Mouse (Mus musculus) limb, embryonic 15.5 days (tissue): ENCODE measurements around the gene Mesd. TPM values are rescaled to one million over a fixed set of nuclear protein-coding genes. Genes with fewer than 3 reads are reported as not detected.
"Not testable (repeated sequence)": the region's sequence is repeated elsewhere in the genome, so short reads cannot be mapped to it uniquely, and the experiment has no call there.

Experiments used
- ATAC-seq: fragments of 200-750 bp; cut with Nextera tagmentation; 2 replicates; pipeline ENCODE4 v1.8.0; 2017; ENCODE audit warnings: low read depth, moderate TSS enrichment; ENCODE audit not compliant: insufficient number of reproducible peaks, low FRiP score, low TSS enrichment
- H3K27ac ChIP-seq: fragments of 300-500 bp; sonication (generic); 2 replicates; pipeline ENCODE4 v1.5.1; 2015; ENCODE audit warnings: moderate library complexity, mild to moderate bottlenecking, inconsistent platforms
- H3K27me3 ChIP-seq: fragments of 300-500 bp; sonication (generic); 2 replicates; pipeline ENCODE4 v1.6.1; 2015; ENCODE audit warnings: inconsistent platforms
- H3K36me3 ChIP-seq: fragments of 300-500 bp; sonication (generic); 2 replicates; pipeline ENCODE4 v1.6.1; 2015; ENCODE audit warnings: inconsistent platforms
- H3K4me1 ChIP-seq: fragments of 300-500 bp; sonication (generic); 2 replicates; pipeline ENCODE4 v1.6.1; 2015; ENCODE audit warnings: inconsistent platforms
- H3K4me2 ChIP-seq: fragments of 300-500 bp; sonication (generic); 2 replicates; pipeline ENCODE4 v1.6.1; 2015; ENCODE audit warnings: mild to moderate bottlenecking, inconsistent platforms
- H3K4me3 ChIP-seq: fragments of 300-500 bp; sonication (generic); 2 replicates; pipeline ENCODE4 v1.5.1; 2015; ENCODE audit warnings: mild to moderate bottlenecking, inconsistent platforms
- H3K9ac ChIP-seq: fragments of 300-500 bp; sonication (generic); 2 replicates; pipeline ENCODE4 v1.6.1; 2015; ENCODE audit warnings: inconsistent platforms
- H3K9me3 ChIP-seq: fragments of 300-500 bp; sonication (generic); 2 replicates; pipeline ENCODE4 v1.6.1; 2016; ENCODE audit warnings: inconsistent platforms
- WGBS: fragments of 180-500 bp; shearing (Covaris S2); methylation state at CpG from one replicate; pipeline ENCODE4 v1.1.7; 2015; 5-methylcytosine and 5-hydroxymethylcytosine counted together
- polyA plus RNA-seq: library from polyadenylated mRNA; unstranded; fragments of >200 nt; fragmentation: Nextera tagmentation; extraction: Ambion mirVana; gene quantifications from 2 replicates; pipeline ENCODE4 v1.2.1, GENCODE M21; 2015

The Mesd gene
- polyA plus RNA-seq, 1 experiment from 2014 or later: 84.9 TPM

DNA sequence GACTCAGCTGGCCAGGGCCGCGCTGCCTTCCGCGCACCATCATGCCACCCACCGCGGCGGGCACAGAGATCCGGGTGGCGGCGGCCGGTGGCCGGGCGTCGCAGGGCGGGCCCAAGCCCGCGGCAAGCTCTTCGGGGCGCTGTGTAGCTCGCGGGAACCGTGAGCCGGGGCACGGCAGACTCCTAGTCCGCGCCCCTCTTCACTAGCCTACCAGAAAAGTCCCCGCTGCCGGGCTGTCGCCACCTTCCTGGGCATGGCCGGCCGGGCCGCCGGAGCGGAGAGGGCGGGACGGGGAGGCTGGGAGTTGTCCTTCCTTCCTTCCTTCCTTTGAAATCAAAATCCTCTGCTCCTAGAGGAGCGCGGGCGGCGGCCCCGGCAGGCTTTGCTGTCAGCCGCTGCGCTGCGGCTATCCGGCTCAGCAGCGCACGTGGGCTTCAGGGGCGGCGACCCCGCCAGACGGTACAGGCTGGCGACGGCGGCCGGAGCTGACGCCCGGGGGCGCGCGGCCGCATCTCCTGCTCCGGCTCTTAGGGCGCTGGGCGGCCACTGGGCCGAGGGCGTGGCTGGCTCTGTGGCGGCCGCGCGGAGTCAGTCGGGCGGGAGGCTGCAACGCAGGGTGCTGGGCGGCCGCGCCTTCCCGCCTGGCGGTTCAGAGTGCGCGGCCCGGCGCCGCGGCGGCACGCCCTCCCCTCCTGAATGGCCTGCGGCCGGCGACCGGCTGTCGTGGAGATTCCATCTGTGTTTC, 818 bp upstream of the Mesd start:
- Histone ChIP-seq H3K36me3 (peaks cover 4% of the 10 kb centered on the region; the same call in 1 of the 2 replicates), H3K4me2 (peak overlapping the region; percentile 96), H3K27ac (peak overlapping the region; percentile 93), H3K27me3 (no peaks in the 10 kb centered on the region), H3K4me3 (peak overlapping the region; percentile 71), H3K9me3 (no peaks in the 10 kb centered on the region), H3K9ac (peak overlapping the region; percentile 81), H3K4me1 (peaks cover 36% of the 10 kb centered on the region)
- ATAC-seq: peak; percentile 79
- WGBS: 0% methylated on average over 69 of the region's 91 CpGs

- no peak for ATAC-seq
- peak overlapping the region; percentile 93 for H3K27ac ChIP-seq
- H3K9me3 ChIP-seq: no peaks in the 10 kb centered on the region
- H3K27me3 ChIP-seq: no peaks in the 10 kb centered on the region
- H3K9ac ChIP-seq: peak overlapping the region; percentile 81
- peaks cover 36% of the 10 kb centered on the region for H3K4me1 ChIP-seq
- H3K4me2 ChIP-seq: peak overlapping the region; percentile 96
- peak overlapping the region; percentile 71 for H3K4me3 ChIP-seq
- peaks cover 4% of the 10 kb centered on the region; the same call in 1 of the 2 replicates for H3K36me3 ChIP-seq
- WGBS: 40% methylated on average over 6 of the region's 6 CpGs
Observed at GRCm38 (mm10) chr7:83884921-83885532, 761 bp downstream of the Mesd start.

GRCm38 (mm10) chr7:83885835-83886234, 1.6 kb downstream of the Mesd start:
- no peak overlapping the region for H3K27ac ChIP-seq
- no peak for ATAC-seq
- 94% methylated on average over 4 of the region's 4 CpGs for WGBS

DNA sequence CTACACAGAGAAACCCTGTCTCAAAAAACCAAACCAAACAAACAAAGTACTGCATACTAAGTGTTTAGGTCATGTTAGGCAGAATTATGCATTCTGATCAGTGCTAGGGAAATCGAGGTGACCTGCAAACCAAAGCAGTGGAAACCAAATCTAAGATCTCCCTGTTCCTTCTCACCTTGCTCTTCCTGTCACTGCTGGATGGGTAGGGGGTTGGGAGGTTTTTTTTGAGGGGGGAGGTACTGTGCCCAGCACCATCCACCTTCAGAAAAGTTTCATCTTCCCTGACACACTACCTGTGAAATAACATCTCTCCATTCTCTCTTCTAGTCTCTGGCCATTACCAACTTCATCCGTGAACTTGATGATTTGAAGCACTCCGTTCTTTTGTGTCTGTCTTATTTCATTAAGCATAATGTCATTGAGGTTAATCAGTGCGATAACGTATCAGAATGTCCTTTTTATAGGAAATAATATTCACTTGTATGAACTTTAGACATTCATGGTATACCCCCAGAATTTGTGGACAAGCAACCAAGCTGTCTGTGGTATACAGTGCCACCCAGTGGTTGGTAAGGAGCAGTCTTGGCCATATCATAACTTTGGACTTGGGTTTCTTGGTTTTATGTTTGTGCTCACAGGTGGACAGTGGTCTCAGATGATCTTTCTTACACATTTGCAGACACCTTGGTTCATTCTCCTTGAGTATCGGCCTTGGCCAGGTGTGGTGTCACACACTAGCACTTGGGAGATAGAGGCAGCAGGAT, 2.3 kb downstream of the Mesd start:
- no peak overlapping the region for H3K4me2 ChIP-seq
- no peak overlapping the region for H3K27ac ChIP-seq
- 95% methylated on average over 6 of the region's 6 CpGs for WGBS
- H3K36me3 ChIP-seq: peaks cover 4% of the 10 kb centered on the region; the same call in 1 of the 2 replicates
- no peaks in the 10 kb centered on the region for H3K27me3 ChIP-seq
- no peak overlapping the region for H3K4me3 ChIP-seq
- peaks cover 27% of the 10 kb centered on the region for H3K4me1 ChIP-seq
- ATAC-seq: no peak
- no peak overlapping the region for H3K9ac ChIP-seq
- H3K9me3 ChIP-seq: no peaks in the 10 kb centered on the region

More at GRCm38 (mm10) chr7:83885835-83886234, 1.6 kb downstream of the Mesd start:
- H3K4me1 ChIP-seq: peaks cover 32% of the 10 kb centered on the region
- H3K9me3 ChIP-seq: no peaks in the 10 kb centered on the region
- H3K4me2 ChIP-seq: no peak overlapping the region
- no peaks in the 10 kb centered on the region for H3K27me3 ChIP-seq
- no peak overlapping the region for H3K4me3 ChIP-seq
- H3K9ac ChIP-seq: no peak overlapping the region
- peaks cover 4% of the 10 kb centered on the region; the same call in 1 of the 2 replicates for H3K36me3 ChIP-seq

DNA sequence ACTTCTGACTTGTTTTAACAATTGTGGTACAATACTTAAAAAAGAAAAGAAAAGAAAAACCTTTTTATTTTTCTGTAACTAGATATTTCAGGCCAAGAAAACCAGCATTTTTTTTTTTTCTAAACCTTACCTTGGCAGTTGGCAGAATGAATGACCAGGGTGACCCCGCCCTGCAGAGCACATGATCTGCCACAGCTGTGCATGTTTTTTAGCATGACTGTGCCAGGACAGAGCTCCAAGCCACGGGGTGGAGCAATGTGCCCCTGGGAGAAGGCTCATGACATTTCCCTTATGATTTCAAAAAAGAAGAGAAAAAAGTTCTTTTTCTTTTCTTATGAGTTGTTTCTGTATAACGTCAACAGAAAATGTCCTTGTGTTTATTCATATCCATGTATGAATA, 5.1 kb downstream of the Mesd start:
- no peak overlapping the region for H3K27ac ChIP-seq
- ATAC-seq: no peak
- H3K4me2 ChIP-seq: no peak overlapping the region
- H3K27me3 ChIP-seq: no peaks in the 10 kb centered on the region
- no peak overlapping the region for H3K4me3 ChIP-seq
- WGBS: 55% methylated on average over 3 of the region's 3 CpGs
- no peaks in the 10 kb centered on the region for H3K36me3 ChIP-seq
- H3K9me3 ChIP-seq: no peaks in the 10 kb centered on the region
- peaks cover 29% of the 10 kb centered on the region for H3K4me1 ChIP-seq
- H3K9ac ChIP-seq: no peak overlapping the region

DNA sequence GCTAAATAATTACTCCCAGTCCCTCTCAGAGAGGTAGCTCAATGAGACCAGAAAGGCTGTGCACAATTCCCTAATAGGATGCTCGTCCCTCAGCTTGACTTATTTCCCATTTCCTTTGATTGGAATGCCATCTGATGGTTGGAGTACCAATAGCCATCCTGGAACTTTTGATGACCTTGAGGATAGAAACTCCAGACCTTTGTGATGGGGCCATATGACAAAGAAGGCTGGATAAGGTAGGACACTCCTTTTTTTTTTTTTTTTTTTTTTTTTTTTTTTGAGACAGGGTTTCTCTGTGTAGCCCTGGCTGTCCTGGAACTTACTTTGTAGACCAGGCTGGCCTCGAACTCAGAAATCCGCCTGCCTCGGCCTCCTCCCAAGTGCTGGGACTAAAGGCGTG, 5.7 kb downstream of the Mesd start:
- H3K4me3 ChIP-seq, H3K36me3 ChIP-seq, H3K27me3 ChIP-seq, ATAC-seq, H3K9ac ChIP-seq, H3K9me3 ChIP-seq, H3K27ac ChIP-seq, H3K4me2 ChIP-seq: not testable (repeated sequence)
- 84% methylated on average over 5 of the region's 5 CpGs for WGBS
- peaks cover 23% of the 10 kb centered on the region for H3K4me1 ChIP-seq

DNA sequence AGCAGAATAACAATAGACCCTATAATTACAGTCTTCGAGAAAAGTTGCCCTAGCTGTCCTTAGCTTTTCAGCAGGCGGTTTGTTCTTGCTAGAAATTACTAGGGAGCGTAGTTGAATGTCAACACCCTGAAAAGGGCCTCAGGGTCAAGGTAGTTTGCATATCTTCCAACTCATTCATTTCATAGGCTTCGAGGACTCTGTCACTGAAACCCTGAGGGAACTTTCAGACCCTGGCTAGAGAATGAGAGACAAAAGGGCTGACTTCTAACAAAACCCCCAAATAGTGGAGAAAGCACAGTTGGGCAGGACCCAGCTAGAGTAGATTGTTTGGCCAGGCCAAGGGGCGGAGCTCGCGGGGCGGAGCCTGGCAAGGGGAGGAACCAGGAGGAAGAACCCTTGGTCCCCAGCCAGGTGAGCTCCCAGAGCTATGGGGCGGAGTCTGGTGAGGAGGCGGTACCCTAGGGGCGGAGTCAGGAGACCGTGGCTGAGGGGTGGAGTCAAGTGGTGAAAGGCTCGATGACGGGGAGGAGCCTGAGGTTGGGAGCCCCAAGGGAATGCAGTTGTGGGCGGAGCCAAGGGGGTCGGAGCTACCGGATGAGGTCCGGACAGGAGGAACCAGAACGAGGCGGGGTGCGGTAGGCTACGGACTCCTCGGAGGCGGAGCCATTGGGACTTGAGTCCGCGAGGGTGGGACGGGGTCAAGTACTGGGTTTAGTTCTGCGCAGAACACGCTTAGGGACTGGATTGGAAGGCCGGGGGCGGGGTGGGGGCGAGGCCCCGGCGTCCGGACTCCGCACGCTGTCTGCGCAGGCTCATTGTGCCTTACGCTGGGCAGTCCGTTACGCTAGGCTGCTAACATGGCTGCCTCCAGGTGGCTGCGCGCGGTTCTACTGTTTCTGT, 7.4 kb downstream of the Mesd start:
- H3K9me3 ChIP-seq: no peaks in the 10 kb centered on the region
- peak overlapping the region; percentile 70 for H3K4me2 ChIP-seq
- ATAC-seq: peak; percentile 97
- H3K4me3 ChIP-seq: peak overlapping the region; percentile 80
- 3% methylated on average over 44 of the region's 44 CpGs for WGBS
- H3K27me3 ChIP-seq: no peaks in the 10 kb centered on the region
- peaks cover 19% of the 10 kb centered on the region for H3K4me1 ChIP-seq
- H3K36me3 ChIP-seq: peaks cover 11% of the 10 kb centered on the region
- peak overlapping the region; percentile 63 for H3K9ac ChIP-seq
- peak overlapping the region; percentile 92 for H3K27ac ChIP-seq

DNA sequence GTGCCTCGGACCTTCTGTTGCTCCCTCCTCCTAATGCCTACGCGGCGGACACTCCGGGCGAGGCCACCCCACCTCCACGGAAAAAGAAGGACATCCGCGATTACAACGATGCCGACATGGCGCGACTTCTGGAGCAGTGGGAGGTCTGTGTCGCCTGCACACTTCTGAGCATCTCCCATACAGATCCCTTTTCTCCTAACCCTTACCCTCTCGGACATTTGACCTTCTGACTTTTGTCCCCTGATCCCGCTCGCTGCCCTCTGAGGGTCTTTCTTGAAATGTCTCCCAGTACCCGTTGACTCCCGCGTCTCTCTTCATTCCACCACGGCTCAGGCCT, 8.0 kb downstream of the Mesd start:
- H3K4me1 ChIP-seq: peaks cover 19% of the 10 kb centered on the region
- H3K9ac ChIP-seq: peak overlapping the region; percentile 63
- H3K27ac ChIP-seq: peak overlapping the region; percentile 92
- WGBS: 0% methylated on average over 21 of the region's 21 CpGs
- peak overlapping the region; percentile 70 for H3K4me2 ChIP-seq
- H3K36me3 ChIP-seq: peaks cover 14% of the 10 kb centered on the region
- H3K9me3 ChIP-seq: no peaks in the 10 kb centered on the region
- peak overlapping the region; percentile 80 for H3K4me3 ChIP-seq
- no peak; the same call in 1 of the 2 replicates for ATAC-seq
- H3K27me3 ChIP-seq: no peaks in the 10 kb centered on the region

GRCm38 (mm10) chr7:83894348-83894747, 10.1 kb downstream of the Mesd start:
- Histone ChIP-seq H3K27me3 (no peaks in the 10 kb centered on the region), H3K4me3 (no peak overlapping the region), H3K9me3 (no peaks in the 10 kb centered on the region), H3K36me3 (peaks cover 34% of the 10 kb centered on the region), H3K9ac (no peak overlapping the region), H3K27ac (no peak overlapping the region), H3K4me1 (peaks cover 19% of the 10 kb centered on the region), H3K4me2 (no peak overlapping the region)
- ATAC-seq: no peak
- 93% methylated on average over 1 of the region's 1 CpGs for WGBS

GRCm38 (mm10) chr7:83896077-83896740, 11.9 kb downstream of the Mesd start:
- Histone ChIP-seq H3K9ac (no peak overlapping the region), H3K4me3 (no peak overlapping the region), H3K4me1 (peaks cover 19% of the 10 kb centered on the region), H3K27me3 (no peaks in the 10 kb centered on the region), H3K4me2 (no peak overlapping the region), H3K36me3 (peaks cover 52% of the 10 kb centered on the region), H3K27ac (no peak overlapping the region), H3K9me3 (no peaks in the 10 kb centered on the region)
- ATAC-seq: no peak
- 88% methylated on average over 5 of the region's 5 CpGs for WGBS

DNA sequence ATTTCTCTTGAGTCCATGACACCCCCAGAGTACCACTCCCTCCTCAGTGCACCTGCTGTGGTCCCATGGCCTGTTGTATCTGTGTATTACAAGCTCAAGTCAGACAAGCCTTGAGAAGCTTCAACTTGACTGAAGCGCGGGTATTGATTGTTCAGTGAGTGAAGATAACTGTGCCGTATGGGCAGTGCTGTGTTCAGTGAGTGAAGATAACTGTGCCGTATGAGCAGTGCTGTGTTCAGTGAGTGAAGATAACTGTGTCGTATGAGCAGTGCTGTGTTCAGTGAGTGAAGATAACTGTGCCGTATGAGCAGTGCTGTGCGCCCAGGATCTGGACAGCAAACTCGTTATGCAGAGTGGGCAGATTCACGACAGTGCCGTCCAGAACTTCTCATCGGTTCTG, 14.0 kb downstream of the Mesd start:
- no peak for ATAC-seq
- no peaks in the 10 kb centered on the region for H3K27me3 ChIP-seq
- no peak overlapping the region for H3K9ac ChIP-seq
- H3K9me3 ChIP-seq: no peaks in the 10 kb centered on the region
- H3K36me3 ChIP-seq: peaks cover 59% of the 10 kb centered on the region
- peaks cover 7% of the 10 kb centered on the region for H3K4me1 ChIP-seq
- WGBS: 93% methylated on average over 11 of the region's 11 CpGs
- H3K27ac ChIP-seq: no peak overlapping the region
- H3K4me3 ChIP-seq: no peak overlapping the region
- H3K4me2 ChIP-seq: no peak overlapping the region
